Mouse (Mus musculus): ENCODE measurements at regions not wholly inside any gene's neighbourhood (a gene's known extent, or its start where the extent isn't known, plus 50 kb on each side); places are given as distances from the start of the nearest gene placed in this dataset.

GRCm38 (mm10) chr14:39532689-39533088 is 59.8 kb upstream of the Nrg3 start:
- DNase-seq (ENCODE audit: low read depth, low spot score) = peak; percentile 65

All from ES-CJ7 (cell line).